Mouse (Mus musculus): ENCODE measurements around the gene Dstyk.

The Dstyk gene

DNA sequence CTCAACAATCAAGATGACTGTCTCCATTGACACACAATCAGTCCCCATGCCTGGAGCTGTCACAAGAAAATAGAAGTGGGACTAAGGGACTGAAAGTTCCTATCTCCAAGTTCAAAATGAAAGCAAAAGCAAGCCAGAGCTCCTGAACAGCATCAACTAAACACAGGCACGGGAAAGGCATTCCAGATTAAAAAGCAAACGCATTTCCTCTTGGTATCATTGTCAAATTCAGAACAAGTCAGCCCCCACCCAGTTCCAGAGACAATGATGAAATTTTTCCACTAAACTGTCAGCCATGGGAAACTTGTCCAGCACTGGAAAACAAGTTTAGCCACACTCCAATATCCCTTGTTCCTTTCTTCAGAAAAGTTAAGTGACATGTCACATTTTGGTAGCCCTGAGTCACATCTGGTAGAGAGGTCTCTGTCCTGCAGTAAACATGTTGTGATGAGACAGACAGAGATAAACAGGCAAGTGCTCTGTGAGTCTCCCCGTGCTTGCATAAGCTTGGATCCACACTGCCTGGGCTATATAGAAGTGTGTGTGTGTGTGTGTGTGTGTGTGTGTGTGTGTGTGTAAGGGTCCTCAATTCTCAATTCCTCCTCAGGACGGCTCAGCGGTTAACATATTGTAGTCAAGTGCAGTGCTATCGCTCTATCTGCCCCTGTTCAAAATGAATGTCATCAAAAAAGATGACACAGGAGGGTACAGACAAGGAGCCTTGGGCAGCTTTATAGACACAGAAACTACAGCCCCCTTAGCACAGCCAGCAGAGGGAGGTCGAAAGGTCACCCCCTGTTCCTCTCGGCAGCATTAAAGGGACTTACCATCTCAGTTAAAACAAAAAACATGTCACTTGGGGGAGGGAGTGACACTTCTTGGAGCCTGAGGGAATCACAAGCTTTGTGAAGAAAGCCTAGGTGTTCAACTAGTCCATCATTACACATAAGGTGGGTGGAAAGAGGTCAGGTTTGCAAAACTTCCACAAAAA, 28.2 kb upstream of the Dstyk start:
- DNase-seq: peak; percentile 11

DNA sequence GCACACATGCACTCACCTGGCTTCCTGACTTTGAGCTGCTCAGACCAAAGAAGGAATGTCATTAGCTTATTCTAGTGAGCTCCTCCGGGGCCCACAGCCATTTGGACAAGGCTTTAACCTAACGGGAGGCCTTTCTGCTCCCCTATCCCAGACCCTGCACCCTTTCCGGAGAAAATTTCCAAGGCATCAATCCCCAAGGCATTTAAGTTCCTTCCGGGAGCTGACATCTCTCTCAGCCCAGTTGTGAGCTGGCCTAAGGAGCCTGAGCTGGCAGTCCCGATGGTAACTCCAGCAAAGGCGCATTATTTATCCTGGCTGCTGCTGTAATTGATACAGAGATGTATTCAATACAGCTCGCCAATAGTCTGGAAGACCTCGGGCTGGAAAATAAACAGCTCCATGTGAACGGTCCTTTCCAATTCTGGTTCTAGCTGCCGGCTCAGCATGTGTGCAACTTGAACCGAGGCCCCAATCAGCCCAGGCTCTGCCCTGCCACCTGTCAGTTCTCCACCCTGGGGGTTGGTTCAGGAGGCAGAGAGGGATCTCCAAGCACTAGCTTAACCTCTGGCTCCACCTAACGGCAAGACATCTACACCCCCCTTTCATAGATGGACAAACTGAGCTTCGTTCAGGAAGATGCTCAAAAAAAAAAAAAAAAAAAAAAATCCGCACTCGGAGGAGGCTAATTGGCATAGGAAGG, 27.3 kb upstream of the Dstyk start:
- DNase-seq: peak; percentile 64

DNA sequence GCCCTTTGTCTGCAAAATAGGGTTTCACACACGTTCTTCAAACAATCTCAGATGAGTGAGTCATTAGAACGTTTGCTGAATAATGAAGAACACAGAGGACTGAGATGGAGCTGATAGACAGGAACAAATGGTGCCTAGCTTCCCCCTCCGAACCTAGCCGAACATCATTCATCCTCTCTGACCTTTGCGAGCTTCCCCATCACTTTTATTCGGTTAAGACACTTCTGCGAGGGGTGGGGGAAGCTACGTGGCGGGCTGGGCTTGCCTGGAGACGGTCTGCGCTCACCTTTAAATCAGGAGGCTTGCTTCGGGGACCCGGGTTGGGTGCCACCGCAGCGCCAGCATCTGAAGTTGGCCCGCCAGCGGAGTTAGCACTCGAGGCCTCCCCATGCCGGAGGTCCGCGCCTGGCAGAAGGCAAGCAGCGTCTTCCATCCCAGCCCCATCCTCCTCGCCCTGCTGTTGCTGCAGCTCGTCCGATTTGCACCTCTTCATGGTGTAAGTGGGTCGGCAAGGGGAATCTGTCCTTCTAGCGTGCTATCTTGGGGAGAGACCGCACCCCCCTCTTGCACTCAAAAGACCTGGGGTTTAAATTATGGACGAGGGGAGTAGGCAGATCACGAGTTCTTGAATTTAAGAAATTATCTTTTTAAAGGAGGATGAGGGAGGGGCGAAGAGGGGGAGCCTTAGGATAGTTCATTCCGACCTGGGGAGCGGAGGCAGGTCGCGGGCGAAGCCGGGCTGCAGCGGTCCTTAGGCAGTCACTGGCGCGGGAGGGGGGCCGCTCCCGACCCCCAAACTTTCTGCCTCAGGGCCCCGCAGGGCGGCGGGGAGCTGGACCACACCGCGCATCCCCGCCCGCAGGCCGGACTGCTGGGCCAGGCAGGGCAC, 26.4 kb upstream of the Dstyk start, which contains the start of gene Tmcc2:
Tmcc2 (minus strand) TSS at position 591 of the 889 bp plus-strand sequence.
- DNase-seq: peak; percentile 27

- DNase-seq: peak; percentile 54
Observed at GRCm38 (mm10) chr1:132391580-132392022, 25.8 kb upstream of the Dstyk start.

DNA sequence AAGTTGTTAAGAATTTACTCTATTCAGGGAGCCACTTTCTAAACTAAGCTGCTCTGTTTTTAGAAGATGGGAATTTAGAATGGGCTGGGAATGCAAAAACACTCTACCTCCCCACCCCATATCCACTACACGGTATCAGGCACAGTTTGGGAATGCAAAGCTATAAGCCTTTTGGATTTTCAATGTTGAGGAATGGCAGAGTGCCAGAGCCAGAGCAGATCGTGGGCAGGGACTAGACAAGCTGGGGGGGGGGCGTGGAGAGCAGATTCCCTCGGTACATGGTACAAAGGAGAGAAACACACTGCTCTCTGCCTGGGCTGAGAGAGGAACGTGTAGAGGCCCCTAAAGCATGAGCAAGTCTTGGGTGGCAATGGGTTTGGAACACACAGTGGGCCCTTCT, 24.5 kb upstream of the Dstyk start:
- DNase-seq: no peak

DNA sequence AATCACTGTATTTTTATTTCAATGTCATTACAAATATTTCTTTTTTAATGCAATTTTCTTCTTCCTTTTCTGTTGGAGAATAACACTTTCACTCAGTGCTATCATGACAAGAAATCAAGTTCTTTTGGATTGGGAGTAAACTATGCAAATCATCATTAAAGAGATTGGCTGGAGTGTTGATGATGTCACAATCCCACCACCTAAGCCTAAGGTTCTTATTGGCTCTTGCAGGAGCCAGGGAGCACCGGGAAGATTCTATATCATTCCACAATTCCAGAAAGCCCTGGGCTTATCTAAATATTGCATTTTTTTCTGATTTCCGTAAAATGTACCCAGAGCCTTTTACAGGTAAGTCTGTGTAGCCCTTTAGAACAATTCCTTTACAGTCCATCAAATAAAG, 20.6 kb upstream of the Dstyk start:
- DNase-seq: no peak

GRCm38 (mm10) chr1:132400538-132400937, 16.8 kb upstream of the Dstyk start:
- DNase-seq: no peak

DNA sequence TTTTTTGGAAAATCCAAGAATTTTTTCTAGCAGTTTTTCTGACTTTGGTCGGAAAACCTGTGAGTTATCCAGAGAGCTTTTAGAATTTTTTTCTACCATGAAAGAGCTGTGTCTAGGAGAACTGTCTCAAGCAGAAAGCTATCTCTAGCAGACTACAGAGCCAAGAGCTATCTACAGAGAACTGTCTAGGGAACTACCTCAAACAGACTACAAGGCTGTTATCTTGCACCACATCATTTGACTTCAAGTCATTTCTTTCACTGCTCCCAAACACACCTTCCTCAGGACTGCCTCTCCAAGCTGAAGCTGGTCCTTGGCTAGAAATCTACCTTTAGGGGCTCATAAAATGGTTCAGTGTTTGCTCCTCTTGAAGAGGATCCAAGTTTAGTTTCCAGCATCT, 15.5 kb upstream of the Dstyk start:
- no peak for DNase-seq

GRCm38 (mm10) chr1:132410657-132411056, 6.7 kb upstream of the Dstyk start:
- DNase-seq: no peak

GRCm38 (mm10) chr1:132416244-132416942, 962 bp upstream of the Dstyk start:
- no peak for DNase-seq

DNA sequence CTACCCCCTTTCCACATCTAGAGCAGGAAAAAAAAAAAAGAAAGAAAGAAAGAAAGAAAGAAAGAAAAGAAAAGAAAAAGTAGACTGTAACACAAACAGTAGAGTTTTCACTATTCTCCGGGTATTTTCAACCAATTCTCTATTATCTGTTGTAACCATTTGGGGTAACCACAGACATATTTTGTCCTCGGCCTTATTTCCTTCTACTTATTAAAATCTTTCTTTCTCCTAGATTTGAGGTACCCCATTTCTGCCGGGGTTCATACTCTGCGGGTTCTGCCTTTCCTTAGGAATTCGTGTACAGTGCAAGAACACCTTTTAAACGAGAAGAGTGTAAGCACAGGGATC, 438 bp upstream of the Dstyk start:
- DNase-seq: no peak

GRCm38 (mm10) chr1:132420206-132420605, 2.9 kb downstream of the Dstyk start:
- no peak for DNase-seq

DNA sequence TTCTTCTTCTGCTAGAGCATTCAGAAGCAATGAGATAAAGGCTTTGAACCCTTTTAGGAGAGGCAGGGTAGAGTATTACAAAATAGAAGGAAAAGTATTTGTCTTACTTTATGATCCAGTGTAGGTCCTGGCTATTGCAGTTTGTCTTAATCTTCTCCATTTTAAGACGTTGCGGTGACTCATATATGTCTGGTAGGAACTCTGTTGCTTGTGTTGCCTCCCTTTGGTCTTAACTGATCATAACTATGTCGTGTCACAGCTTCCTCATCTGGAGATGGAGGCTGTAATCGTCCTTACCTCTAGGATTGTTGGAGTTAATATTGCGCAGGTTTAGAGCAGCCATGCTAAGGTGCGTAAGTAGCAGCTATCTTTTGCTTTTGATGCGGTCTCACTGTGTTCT, 3.3 kb downstream of the Dstyk start:
- DNase-seq: no peak

DNA sequence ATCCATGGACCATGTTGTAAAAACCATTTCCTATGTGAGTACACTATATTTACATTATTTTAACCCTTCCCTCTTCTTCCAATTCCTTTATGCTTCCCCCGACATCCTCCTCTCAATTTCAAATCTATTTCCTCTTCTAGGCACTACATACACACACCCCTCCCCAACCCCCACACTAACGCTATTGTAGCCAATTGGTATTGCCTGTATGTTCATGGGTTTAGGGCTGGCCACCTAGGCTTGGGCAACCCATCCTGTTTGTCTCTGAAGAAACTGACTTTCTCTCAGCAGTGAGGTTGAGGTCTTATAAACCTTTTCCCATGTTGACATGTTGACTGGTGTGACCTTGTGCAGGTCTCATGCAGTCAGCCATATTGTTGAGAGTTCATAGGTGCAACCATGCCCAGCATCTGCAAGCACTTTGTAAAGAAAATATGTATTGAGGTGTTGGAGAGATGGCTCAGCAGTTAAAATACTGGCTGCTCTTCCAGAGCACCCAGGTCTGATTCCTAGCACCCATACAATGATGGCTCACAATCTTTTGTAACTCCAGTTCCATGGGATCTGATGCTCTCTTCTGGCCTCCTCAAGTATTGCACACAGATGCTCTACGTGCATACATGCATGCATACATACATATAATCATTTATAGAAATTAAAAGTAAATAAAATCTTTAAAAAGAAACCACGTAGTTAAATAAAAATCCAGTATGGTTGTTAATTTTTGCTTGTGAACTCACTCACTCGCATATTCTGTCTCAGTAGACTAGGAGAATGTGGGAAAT, 5.7 kb downstream of the Dstyk start:
- no peak for DNase-seq

- no peak for DNase-seq
Observed at GRCm38 (mm10) chr1:132425600-132425999, 8.2 kb downstream of the Dstyk start.

DNA sequence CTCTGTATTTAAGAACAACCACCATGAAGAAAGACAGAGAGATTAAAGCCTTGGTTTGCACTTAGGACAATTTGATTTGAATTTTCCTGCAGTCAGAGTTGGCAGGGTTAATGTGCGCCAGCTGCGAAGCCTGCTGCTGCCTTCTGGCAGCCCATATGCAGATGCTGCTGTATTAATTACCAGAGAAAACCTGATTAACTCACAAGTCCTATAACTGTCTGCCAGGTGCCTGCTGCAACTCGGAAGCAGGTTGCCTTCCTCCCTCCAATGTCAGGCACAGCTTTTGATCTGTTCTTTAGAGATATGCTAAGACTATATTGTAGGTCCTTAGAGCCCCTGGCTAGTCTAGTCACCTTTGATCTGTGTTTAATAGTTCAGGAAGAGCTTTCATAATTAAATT, 13.5 kb downstream of the Dstyk start:
- no peak for DNase-seq

GRCm38 (mm10) chr1:132431716-132432115, 14.4 kb downstream of the Dstyk start:
- DNase-seq: peak; percentile 54

DNA sequence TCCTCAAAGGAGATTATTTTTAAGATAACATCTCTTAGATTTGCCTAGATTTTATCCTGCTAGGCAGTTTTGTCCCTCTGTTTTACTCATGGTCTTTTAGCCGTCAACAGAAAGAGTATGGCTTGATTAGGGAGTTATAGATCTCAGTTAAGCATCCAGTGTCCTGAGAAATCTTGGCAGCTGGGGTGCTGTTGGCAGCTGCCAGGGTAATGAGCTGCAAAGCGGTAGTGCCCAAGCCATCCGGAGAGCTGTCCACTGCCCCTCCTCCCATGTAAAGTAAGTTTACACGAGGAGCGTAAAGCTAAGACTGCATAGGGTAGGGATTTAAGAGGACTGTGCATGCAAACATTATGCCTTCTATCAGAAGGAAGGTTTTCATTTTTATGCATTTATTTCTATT, 16.0 kb downstream of the Dstyk start:
- DNase-seq: no peak

DNA sequence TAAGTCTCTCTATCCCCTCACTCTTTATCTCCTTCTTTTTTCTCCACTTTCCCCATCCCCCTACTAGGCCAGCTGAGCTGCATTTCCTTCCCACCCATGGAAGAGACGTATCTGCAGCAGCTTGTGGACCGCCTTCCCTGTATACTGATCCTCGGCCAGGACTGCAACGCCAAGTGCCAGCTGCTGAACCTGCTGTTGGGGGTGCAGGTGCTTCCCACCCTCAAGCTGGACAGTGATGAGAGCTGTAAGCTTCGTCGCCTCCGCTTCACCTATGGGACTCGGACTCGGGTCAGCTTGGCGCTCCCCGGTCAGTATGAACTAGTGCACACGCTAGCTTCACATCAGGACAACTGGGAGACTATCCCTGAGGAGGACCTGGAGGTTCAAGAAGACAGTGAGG, 16.7 kb downstream of the Dstyk start:
- DNase-seq: no peak

- DNase-seq: no peak
Observed at GRCm38 (mm10) chr1:132436320-132436958, 19.1 kb downstream of the Dstyk start.

- no peak for DNase-seq
Observed at GRCm38 (mm10) chr1:132436960-132437359, 19.6 kb downstream of the Dstyk start.

Data from kidney, adult 18-20 months (tissue).